In genomic region chr12:76486943-76487342, GRCm38 (mm10) we compare ENCODE assay signal across 26 mouse cellular contexts. TPM values are rescaled to one million over a fixed set of nuclear protein-coding genes. Genes with fewer than 3 reads are reported as not detected.
DNase-seq lines count a peak whose midpoint lies in the region; ATAC-seq and TF ChIP-seq lines count a peak whose summit lies in the region.
"Had no signal": no experiment of that assay in that cellular context is flagged by ENCODE, and none has a peak within 500 bp of the region (broad histone marks: within the 10 kb centered on the region; RNA-seq: fewer than 3 reads in every experiment).

No protein-coding gene starts in this region.

- peaks cover 7% of the 10 kb centered on the region; the same call in 1 of the 2 replicates for H3K9me3 ChIP-seq in heart, postnatal 0 days (replicated peaks; ENCODE audit: control insufficient read depth, low read length)
- H3K9me3 ChIP-seq in CH12.LX (replicated peaks; ENCODE audit: low read length), result peaks cover 7% of the 10 kb centered on the region
- H3K9me3 ChIP-seq: embryonic facial prominence, embryonic 15.5 days; forebrain, embryonic 15.5 days; heart, embryonic 12.5 days; hindbrain, embryonic 15.5 days; limb, embryonic 12.5 days; midbrain, embryonic 13.5 days had no signal

- no peak overlapping the region for H3K4me2 ChIP-seq in heart, postnatal 0 days (ENCODE audit: low read depth, low read length)
- H3K4me2 ChIP-seq in CH12.LX (ENCODE audit: insufficient read depth, low read depth, poor library complexity, severe bottlenecking), result no peak overlapping the region
- H3K4me2 ChIP-seq: embryonic facial prominence, embryonic 15.5 days; forebrain, embryonic 15.5 days; heart, embryonic 12.5 days; hindbrain, embryonic 15.5 days; limb, embryonic 12.5 days; liver, embryonic 11.5 days; midbrain, embryonic 13.5 days; neural tube, embryonic 12.5 days had no signal

- H3K36me3 ChIP-seq in heart, postnatal 0 days (replicated peaks; ENCODE audit: control insufficient read depth, insufficient read depth, low read length), result no peaks in the 10 kb centered on the region
- peaks cover 0 to 2% of the 10 kb centered on the region in 2 experiments for H3K36me3 ChIP-seq in CH12.LX (replicated peaks in 1 of 2; ENCODE audit: control insufficient read depth in 1 of 2, insufficient read depth in 1 of 2, low read length in 1 of 2)
- H3K36me3 ChIP-seq in splenic B cell, adult 2 months (ENCODE audit: control insufficient read depth, insufficient read depth, low read length, poor library complexity, severe bottlenecking), result no peaks in the 10 kb centered on the region
- H3K36me3 ChIP-seq: embryonic facial prominence, embryonic 15.5 days; forebrain, embryonic 15.5 days; heart, embryonic 12.5 days; hindbrain, embryonic 15.5 days; limb, embryonic 12.5 days; midbrain, embryonic 13.5 days; neural tube, embryonic 12.5 days had no signal

- WGBS in heart, postnatal 0 days, result 26% methylated on average over 9 of the region's 9 CpGs

- no peak for TF ChIP-seq CTCF in heart, postnatal 0 days (IDR thresholded peaks at IDR 0.05; ENCODE audit: low read depth)
- TF ChIP-seq CTCF in CH12.LX (conservative IDR thresholded peaks at IDR 0.05 in 1 of 2, IDR thresholded peaks at IDR 0.05 in 1 of 2; ENCODE audit: low read depth in 2 of 2, low read length in 2 of 2), result no peak

- peak; percentile 23 for DNase-seq in heart, postnatal 0 days (ENCODE audit: low spot score)
- DNase-seq in heart, adult 9 months (ENCODE audit: low spot score in 2 of 2), result no peak
- DNase-seq in CH12.LX (ENCODE audit: extremely low read depth), result peak; percentile 12
- DNase-seq in splenic B cell, adult 2 months (ENCODE audit: low read depth, low spot score), result peak; percentile 14
- DNase-seq in layer of hippocampus, adult 9-11 months, result no peak
- DNase-seq in frontal cortex, postnatal 25 days (ENCODE audit: low spot score in 2 of 2), result no peak
- DNase-seq: adrenal gland, postnatal 25 days; cerebellum, adult 9-10 months; gastrocnemius, postnatal 14 days; heart, postnatal 4 days; kidney, adult 9 months; kidney, postnatal 25 days; layer of hippocampus, postnatal 36 days; liver, postnatal 0 days; right cerebral cortex, postnatal 14 days had no signal

- in situ Hi-C loops in CH12.LX (cut with MboI; ENCODE audit: low pct_ligation_motif_present, low pct_unique_long_range_greater_than_20kb, low sequenced_read_pairs), result loop anchor here (25.0 kb wide), 1 partner anchor 225 kb away; the partner anchor contains the start of gene Sptb

- H3K79me2 ChIP-seq in CH12.LX (replicated peaks; ENCODE audit: control insufficient read depth, extremely low read depth, insufficient read depth, poor library complexity, severe bottlenecking), result no peaks in the 10 kb centered on the region

- TF ChIP-seq POLR2A in CH12.LX (IDR thresholded peaks at IDR 0.05; ENCODE audit: low read depth, low read length), result no peak

- H3K4me1 ChIP-seq in heart, postnatal 0 days (ENCODE audit: control insufficient read depth, insufficient read depth), result no peaks in the 10 kb centered on the region
- peaks cover 7 to 9% of the 10 kb centered on the region in 2 experiments for H3K4me1 ChIP-seq in CH12.LX (ENCODE audit: control insufficient read depth in 1 of 2, insufficient read depth in 2 of 2)
- H3K4me1 ChIP-seq: embryonic facial prominence, embryonic 15.5 days; forebrain, embryonic 15.5 days; hindbrain, embryonic 15.5 days; midbrain, embryonic 13.5 days; neural tube, embryonic 12.5 days had no signal

- no peak for TF ChIP-seq EP300 in heart, postnatal 0 days (IDR thresholded peaks at IDR 0.05; ENCODE audit: low read depth)
- TF ChIP-seq EP300 in CH12.LX (IDR thresholded peaks at IDR 0.05; ENCODE audit: low read length), result no peak

- no peak for ATAC-seq in heart, postnatal 0 days (ENCODE audit: insufficient read depth, low read depth)
- ATAC-seq in common myeloid progenitor, adult 5-6 weeks (replicated peaks; ENCODE audit: low read depth, poor library complexity, severe bottlenecking), result peak; percentile 84
- ATAC-seq: forebrain, embryonic 15.5 days; liver, postnatal 0 days; midbrain, embryonic 13.5 days had no signal

- no peak for TF ChIP-seq RAD21 in CH12.LX (IDR thresholded peaks at IDR 0.05; ENCODE audit: low read depth, low read length)

- H3K4me3 ChIP-seq in heart, postnatal 0 days (ENCODE audit: low read depth, low read length), result no peak overlapping the region
- H3K4me3 ChIP-seq in CH12.LX (replicated peaks in 1 of 3; ENCODE audit: low read depth in 2 of 3, low read length in 2 of 3, poor library complexity in 1 of 3), result no peak overlapping the region
- H3K4me3 ChIP-seq: embryonic facial prominence, embryonic 15.5 days; forebrain, embryonic 15.5 days; heart, embryonic 12.5 days; hindbrain, embryonic 15.5 days; layer of hippocampus, adult 2 months; limb, embryonic 12.5 days; midbrain, embryonic 13.5 days; neural tube, embryonic 12.5 days had no signal

- dilution Hi-C loops in CH12.LX (cut with MboI; ENCODE audit: extremely low pct_ligation_motif_present, extremely low pct_unique_long_range_greater_than_20kb, low sequenced_read_pairs), result no loop called here

- H3K27ac ChIP-seq in heart, postnatal 0 days (ENCODE audit: low read depth), result no peak overlapping the region
- H3K27ac ChIP-seq in CH12.LX (ENCODE audit: insufficient read depth, low read depth), result no peak overlapping the region
- H3K27ac ChIP-seq: embryonic facial prominence, embryonic 15.5 days; forebrain, embryonic 15.5 days; hindbrain, embryonic 15.5 days; layer of hippocampus, adult 2 months; limb, embryonic 12.5 days; macrophage; midbrain, embryonic 13.5 days; neural tube, embryonic 12.5 days had no signal

- no peak overlapping the region for H3K9ac ChIP-seq in heart, postnatal 0 days (replicated peaks; ENCODE audit: low read depth, low read length)
- H3K9ac ChIP-seq in CH12.LX (ENCODE audit: insufficient read depth, low read depth), result no peak overlapping the region
- H3K9ac ChIP-seq: embryonic facial prominence, embryonic 15.5 days; forebrain, embryonic 15.5 days; heart, embryonic 12.5 days; hindbrain, embryonic 15.5 days; limb, embryonic 12.5 days; liver, postnatal 0 days; midbrain, embryonic 13.5 days; neural tube, embryonic 12.5 days had no signal

- H3K27me3 ChIP-seq in heart, postnatal 0 days (ENCODE audit: control insufficient read depth, insufficient read depth, low read length), result no peaks in the 10 kb centered on the region
- no peaks in the 10 kb centered on the region for H3K27me3 ChIP-seq in CH12.LX (replicated peaks)
- no peaks in the 10 kb centered on the region for H3K27me3 ChIP-seq in splenic B cell, adult 2 months (ENCODE audit: control insufficient read depth, insufficient read depth, low read length, poor library complexity, severe bottlenecking)
- H3K27me3 ChIP-seq: embryonic facial prominence, embryonic 15.5 days; forebrain, embryonic 15.5 days; heart, embryonic 12.5 days; hindbrain, embryonic 15.5 days; limb, embryonic 12.5 days; midbrain, embryonic 13.5 days; neural tube, embryonic 12.5 days had no signal

TF ChIP-seq in CH12.LX, 34 proteins besides CTCF, POLR2A, EP300 and RAD21:
- TF ChIP-seq ZC3H11A (IDR thresholded peaks at IDR 0.05; ENCODE audit: low read depth, low read length), result no peak
- no peak for TF ChIP-seq PAX5 (IDR thresholded peaks at IDR 0.05; ENCODE audit: low read length)
- TF ChIP-seq BHLHE40 (IDR thresholded peaks at IDR 0.05; ENCODE audit: low read depth, low read length), result no peak
TF ChIP-seq in CH12.LX: peak in this region for 0.

RNA-seq across cellular contexts. Expression of gene Plekhg3, which starts 43.7 kb away (rescaled TPM):
- 17.7 and 21.7 TPM in 2 replicates for total RNA-seq in heart, postnatal 0 days (2014; rRNA removed; ENCODE audit: low replicate concordance)
- polyA plus RNA-seq in heart, postnatal 0 days (2015; fragmentation: Nextera tagmentation; extraction: Ambion mirVana), result 3.7 TPM in 2 replicates
- 4.1 and 6.1 TPM in 2 replicates for total RNA-seq in CH12.LX (2012; rRNA removed)
- total RNA-seq in CH12.LX (2014; rRNA removed), result 0.04 and 0.16 TPM in 2 replicates
- polyA plus RNA-seq in CH12.LX (2012; ENCODE audit: insufficient read length, low read depth), result 0.27 and 0.37 TPM in 2 replicates
- total RNA-seq in common myeloid progenitor, adult 5-6 weeks (2017), result 5.2 and 7.4 TPM in 2 replicates

Comparison
In these comparisons a context has a peak if more than half of its experiments do, and no peak if none do; other contexts are left out.
1. DNase-seq: peak in heart, postnatal 0 days (single experiment), CH12.LX (single experiment) and splenic B cell, adult 2 months (single experiment); none in heart, adult 9 months (0 of 2), layer of hippocampus, adult 9-11 months (single experiment) and frontal cortex, postnatal 25 days (0 of 2).